Mouse (Mus musculus) MEL (cell line): ENCODE data around the gene Mrpl27. TPM values are rescaled to one million over a fixed set of nuclear protein-coding genes. Genes with fewer than 3 reads are reported as not detected.
"Not testable (repeated sequence)": the region's sequence is repeated elsewhere in the genome, so short reads cannot be mapped to it uniquely, and the experiment has no call there.

Experiments used
- DNase-seq: peaks from one replicate; pipeline ENCODE4 v3.0.0; 2011; ENCODE audit warnings: low read depth, low spot score
- H3K27ac ChIP-seq: 2 replicates; pipeline ENCODE4 v1.5.1; 2012; ENCODE audit warnings: low read depth, mild to moderate bottlenecking, control low read depth, low read length, moderate library complexity; ENCODE audit not compliant: control insufficient read depth
- H3K27me3 ChIP-seq, 2 experiments: fragments of 150-350 bp in 1 of 2; sonication (generic) in 1 of 2; 2 replicates each; pipeline ENCODE4 v1.6.1; 2012; ENCODE audit warnings: low read length in 2 of 2, mild to moderate bottlenecking in 2 of 2, improper control_type of control experiment in 1 of 2, moderate library complexity in 1 of 2; ENCODE audit not compliant: insufficient read depth in 2 of 2, control insufficient read depth in 1 of 2
- H3K36me3 ChIP-seq, 2 experiments: 2 replicates each; pipeline ENCODE4 v1.6.1; 2012 to 2014; ENCODE audit warnings: low read length in 2 of 2, improper control_type of control experiment in 1 of 2, inconsistent platforms in 1 of 2, mild to moderate bottlenecking in 1 of 2; ENCODE audit not compliant: insufficient read depth in 2 of 2, control insufficient read depth in 1 of 2
- H3K4me1 ChIP-seq, 2 experiments: fragments of 150-350 bp in 1 of 2; sonication (generic) in 1 of 2; 2 replicates each; pipeline ENCODE4 v1.6.1; 2012; ENCODE audit warnings: low read length in 2 of 2, improper control_type of control experiment in 1 of 2, mild to moderate bottlenecking in 1 of 2; ENCODE audit not compliant: insufficient read depth in 2 of 2, control insufficient read depth in 1 of 2
- H3K4me3 ChIP-seq, 2 experiments: fragments of 150-350 bp in 1 of 2; sonication (generic) in 1 of 2; 2 replicates each; pipeline ENCODE4 v1.5.1; 2012; ENCODE audit warnings: low read depth in 2 of 2, low read length in 2 of 2, mild to moderate bottlenecking in 2 of 2, moderate library complexity in 2 of 2, control low read depth in 1 of 2, improper control_type of control experiment in 1 of 2; ENCODE audit not compliant: control insufficient read depth in 1 of 2, insufficient read depth in 1 of 2
- H3K79me2 ChIP-seq: 2 replicates; pipeline ENCODE4 v1.6.1; 2012; ENCODE audit warnings: mild to moderate bottlenecking, low read length, moderate library complexity; ENCODE audit not compliant: control insufficient read depth, poor library complexity, insufficient read depth
- H3K9ac ChIP-seq: 2 replicates; pipeline ENCODE4 v1.6.1; 2012; ENCODE audit warnings: low read depth, mild to moderate bottlenecking, control low read depth, low read length, moderate library complexity; ENCODE audit not compliant: control insufficient read depth, poor library complexity, severe bottlenecking
- H3K9me3 ChIP-seq: fragments of 150-350 bp; sonication (generic); replicated peaks from 2 replicates; pipeline ENCODE4 v1.6.1; 2012; ENCODE audit warnings: mild to moderate bottlenecking, low read length, improper control_type of control experiment, moderate library complexity; ENCODE audit not compliant: insufficient read depth
- BHLHE40 ChIP-seq: IDR thresholded peaks from 2 replicates; pipeline ENCODE4 v1.6.1; 2012; ENCODE audit warnings: low read depth, mild to moderate bottlenecking, inconsistent platforms, low read length, improper control_type of control experiment, borderline replicate concordance
- CHD1 ChIP-seq: IDR thresholded peaks from 2 replicates; pipeline ENCODE4 v1.6.1; 2012; ENCODE audit warnings: low read depth, mild to moderate bottlenecking, inconsistent platforms, low read length, improper control_type of control experiment
- CHD2 ChIP-seq: IDR thresholded peaks from 2 replicates; pipeline ENCODE4 v1.6.1; 2011; ENCODE audit warnings: low read length, improper control_type of control experiment
- CTCF ChIP-seq, 3 experiments: IDR thresholded peaks in 2 of 3; conservative IDR thresholded peaks in 1 of 3; 2 replicates each; pipeline ENCODE4 v1.5.1; 2011 to 2012; ENCODE audit warnings: low read length in 3 of 3, low read depth in 2 of 3, mild to moderate bottlenecking in 2 of 3, improper control_type of control experiment in 1 of 3, inconsistent platforms in 1 of 3, mixed read lengths in 1 of 3, moderate library complexity in 1 of 3; ENCODE audit not compliant: control insufficient read depth in 1 of 3, insufficient read depth in 1 of 3, poor library complexity in 1 of 3, severe bottlenecking in 1 of 3
- ELF1 ChIP-seq: IDR thresholded peaks from 2 replicates; pipeline ENCODE4 v1.6.1; 2014; ENCODE audit warnings: low read depth, mild to moderate bottlenecking, inconsistent platforms, low read length, improper control_type of control experiment, moderate library complexity
- EP300 ChIP-seq, 2 experiments: IDR thresholded peaks; 2 replicates each; pipeline ENCODE4 v1.6.1; 2011; ENCODE audit warnings: improper control_type of control experiment in 2 of 2, low read length in 2 of 2, low read depth in 1 of 2, mild to moderate bottlenecking in 1 of 2
- KAT2A ChIP-seq: conservative IDR thresholded peaks from 2 replicates; pipeline ENCODE4 v1.6.1; 2012; ENCODE audit warnings: low read depth, low read length, improper control_type of control experiment, inconsistent platforms
- MAX ChIP-seq: IDR thresholded peaks from 2 replicates; pipeline ENCODE4 v1.6.1; 2011; ENCODE audit warnings: low read length, improper control_type of control experiment
- MAZ ChIP-seq: IDR thresholded peaks from 2 replicates; pipeline ENCODE4 v1.6.1; 2012; ENCODE audit warnings: low read depth, mild to moderate bottlenecking, inconsistent platforms, low read length, improper control_type of control experiment
- MXI1 ChIP-seq: IDR thresholded peaks from 2 replicates; pipeline ENCODE4 v1.6.1; 2011; ENCODE audit warnings: mild to moderate bottlenecking, low read depth, low read length, improper control_type of control experiment
- MYC ChIP-seq: IDR thresholded peaks from 2 replicates; pipeline ENCODE4 v1.6.1; 2011; ENCODE audit warnings: low read depth, mild to moderate bottlenecking, low read length, improper control_type of control experiment, moderate library complexity
- NELFE ChIP-seq: IDR thresholded peaks from 2 replicates; pipeline ENCODE4 v1.6.1; 2011; ENCODE audit warnings: low read depth, low read length, improper control_type of control experiment
- POLR2A ChIP-seq, 2 experiments: IDR thresholded peaks; 2 replicates each; pipeline ENCODE4 v1.6.1; 2011 to 2012; ENCODE audit warnings: low read length in 2 of 2, mild to moderate bottlenecking in 2 of 2, control low read depth in 1 of 2, improper control_type of control experiment in 1 of 2, low read depth in 1 of 2, moderate library complexity in 1 of 2; ENCODE audit not compliant: control insufficient read depth in 1 of 2, insufficient read depth in 1 of 2, poor library complexity in 1 of 2
- POLR2AphosphoS2 ChIP-seq: IDR thresholded peaks from 2 replicates; pipeline ENCODE4 v1.6.1; 2011; ENCODE audit warnings: low read length, improper control_type of control experiment
- POLR2AphosphoS5 ChIP-seq: IDR thresholded peaks from 2 replicates; pipeline ENCODE4 v1.6.1; 2012; ENCODE audit warnings: low read depth, borderline replicate concordance, mild to moderate bottlenecking, inconsistent platforms, low read length, moderate library complexity, mixed read lengths
- SIN3A ChIP-seq: IDR thresholded peaks from 2 replicates; pipeline ENCODE4 v1.6.1; 2012; ENCODE audit warnings: low read length, improper control_type of control experiment, inconsistent platforms
- SMC3 ChIP-seq: IDR thresholded peaks from 2 replicates; pipeline ENCODE4 v1.6.1; 2011; ENCODE audit warnings: low read depth, low read length, improper control_type of control experiment
- TCF12 ChIP-seq: IDR thresholded peaks from 2 replicates; pipeline ENCODE4 v1.6.1; 2014; ENCODE audit warnings: low read depth, mild to moderate bottlenecking, inconsistent platforms, low read length, improper control_type of control experiment, moderate library complexity
- UBTF ChIP-seq: IDR thresholded peaks from 2 replicates; pipeline ENCODE4 v1.6.1; 2012; ENCODE audit warnings: low read depth, mild to moderate bottlenecking, inconsistent platforms, low read length, improper control_type of control experiment, moderate library complexity, borderline replicate concordance; ENCODE audit not compliant: insufficient read depth
- USF1 ChIP-seq: IDR thresholded peaks from 2 replicates; pipeline ENCODE4 v1.6.1; 2014; ENCODE audit warnings: low read depth, mild to moderate bottlenecking, inconsistent platforms, low read length, improper control_type of control experiment, moderate library complexity
- ZC3H11A ChIP-seq: IDR thresholded peaks from 2 replicates; pipeline ENCODE4 v1.6.1; 2012; ENCODE audit warnings: low read depth, mild to moderate bottlenecking, inconsistent platforms, low read length, improper control_type of control experiment
- ZKSCAN1 ChIP-seq: IDR thresholded peaks from 2 replicates; pipeline ENCODE4 v1.6.1; 2012; ENCODE audit warnings: low read depth, mild to moderate bottlenecking, inconsistent platforms, low read length, improper control_type of control experiment, moderate library complexity
- ZMIZ1 ChIP-seq: IDR thresholded peaks from 2 replicates; pipeline ENCODE4 v1.6.1; 2012; ENCODE audit warnings: low read depth, mild to moderate bottlenecking, inconsistent platforms, low read length, improper control_type of control experiment, moderate library complexity
- ZNF384 ChIP-seq: IDR thresholded peaks from 2 replicates; pipeline ENCODE4 v1.6.1; 2012; ENCODE audit warnings: low read depth, mild to moderate bottlenecking, inconsistent platforms, low read length, improper control_type of control experiment
- polyA plus RNA-seq, 2 experiments: library from polyadenylated mRNA; stranded (reverse) in 1 of 2; unstranded in 1 of 2; fragments of >175 nt in 1 of 2; fragments of >200 nt in 1 of 2; gene quantifications; 2 replicates each; pipeline versions ENCODE4 v1.2.1 to v1.2.4; 2012; ENCODE audit warnings: low replicate concordance in 2 of 2, low read depth in 1 of 2; ENCODE audit not compliant: insufficient read length in 2 of 2, insufficient read depth in 1 of 2, missing spikeins in 1 of 2
- total RNA-seq: library from RNA; depleted of rRNA; stranded (reverse); fragments of 300-350 nt; gene quantifications from 2 replicates; pipeline ENCODE4 v1.2.3, GENCODE M21; 2012

Mrpl27 gene
- total and polyA plus RNA-seq, 3 experiments: 102 to 129 TPM; not detected in 1

- Histone ChIP-seq H3K9me3 (no peaks in the 10 kb centered on the region), H3K79me2 (no peaks in the 10 kb centered on the region), H3K27ac (no peak overlapping the region), H3K4me3 (no peak overlapping the region), H3K27me3 (no peaks in the 10 kb centered on the region), H3K9ac (no peak overlapping the region), H3K36me3 (peaks cover 0 to 8% of the 10 kb centered on the region in 2 experiments; a peak in 2 of 4 replicates), H3K4me1 (no peaks in the 10 kb centered on the region)
- no peak for DNase-seq
- peak in 1 of 2 experiments; percentile 34; a peak in 2 of 4 replicates for TF ChIP-seq POLR2A (IDR thresholded peaks at IDR 0.05; ENCODE audit: control insufficient read depth in 1 of 2, insufficient read depth in 1 of 2, low read depth in 1 of 2, low read length in 2 of 2, poor library complexity in 1 of 2)
- TF ChIP-seq ZC3H11A: no peak
- peak; percentile 55; the same call in 1 of the 2 replicates for TF ChIP-seq POLR2AphosphoS2
- TF ChIP-seq POLR2AphosphoS5: 0 out of 2 replicates have a peak, but pooled peaks have one; percentile 29
Observed at GRCm38 (mm10) chr11:94646457-94646856, 7.1 kb upstream of the Mrpl27 start.

- Histone ChIP-seq H3K36me3 (peaks cover 3 to 17% of the 10 kb centered on the region in 2 experiments; a peak in 2 of 4 replicates), H3K79me2 (peaks cover 28% of the 10 kb centered on the region)
- H3K4me3 ChIP-seq, H3K27ac ChIP-seq, H3K27me3 ChIP-seq, H3K4me1 ChIP-seq, H3K9ac ChIP-seq, DNase-seq, H3K9me3 ChIP-seq: not testable (repeated sequence)
- peak; percentile 66 for TF ChIP-seq ZNF384
Observed at GRCm38 (mm10) chr11:94651241-94651640, 2.3 kb upstream of the Mrpl27 start.

- Histone ChIP-seq H3K79me2 (peaks cover 28% of the 10 kb centered on the region), H3K9me3 (no peaks in the 10 kb centered on the region), H3K4me3 (peak overlapping the region; percentile 85 to 87), H3K27ac (peak overlapping the region; percentile 87), H3K36me3 (peaks cover 3 to 17% of the 10 kb centered on the region in 2 experiments; a peak in 2 of 4 replicates), H3K27me3 (no peaks in the 10 kb centered on the region), H3K9ac (peak overlapping the region; percentile 91), H3K4me1 (peaks cover 6 to 8% of the 10 kb centered on the region in 2 experiments; a peak in 3 of 4 replicates)
- no peak for TF ChIP-seq SIN3A
- no peak for TF ChIP-seq UBTF
- TF ChIP-seq ZKSCAN1: peak; percentile 92
- TF ChIP-seq ELF1: 0 out of 2 replicates have a peak, but pooled peaks have one; percentile 24
- no peak for TF ChIP-seq NELFE
- TF ChIP-seq MXI1: no peak
- TF ChIP-seq CTCF (IDR thresholded peaks at IDR 0.05 in 2 of 3, conservative IDR thresholded peaks at IDR 0.05 in 1 of 3; ENCODE audit: control insufficient read depth in 1 of 3, insufficient read depth in 1 of 3, low read depth in 2 of 3, low read length in 3 of 3, poor library complexity in 1 of 3, severe bottlenecking in 1 of 3): no peak
- TF ChIP-seq ZNF384: no peak
- TF ChIP-seq MAX: peak; percentile 51
- TF ChIP-seq KAT2A: 0 out of 2 replicates have a peak, but pooled peaks have one; percentile 23
- no peak for TF ChIP-seq SMC3
- TF ChIP-seq EP300 (IDR thresholded peaks at IDR 0.05; ENCODE audit: low read depth in 1 of 2, low read length in 2 of 2): 0 out of 4 replicates have a peak, but pooled peaks of 1 of the 2 experiments have one; percentile 21
- no peak for TF ChIP-seq BHLHE40
- TF ChIP-seq MAZ: no peak
- no peak for TF ChIP-seq CHD2
- TF ChIP-seq CHD1: 0 out of 2 replicates have a peak, but pooled peaks have one; percentile 85
- TF ChIP-seq USF1: 0 out of 2 replicates have a peak, but pooled peaks have one; percentile 25
- no peak for TF ChIP-seq TCF12
- TF ChIP-seq ZMIZ1: no peak
- no peak for TF ChIP-seq POLR2AphosphoS5
- TF ChIP-seq MYC: 0 out of 2 replicates have a peak, but pooled peaks have one; percentile 40
- DNase-seq: no peak
Observed at GRCm38 (mm10) chr11:94652973-94653372, 594 bp upstream of the Mrpl27 start.
